Mouse (Mus musculus): Measurements from ENCODE around the gene Mief2. TPM values are rescaled to one million over a fixed set of nuclear protein-coding genes. Genes with fewer than 3 reads are reported as not detected.

Gene Mief2
- polyA plus RNA-seq, 1 experiment from 2014 or later = 14.4 TPM

GRCm38 (mm10) chr11:60777801-60778370, 49.7 kb downstream of the Mief2 start:
- 21% methylated on average over 16 of the region's 16 CpGs for WGBS (ENCODE audit: insufficient replicate concordance)

DNA sequence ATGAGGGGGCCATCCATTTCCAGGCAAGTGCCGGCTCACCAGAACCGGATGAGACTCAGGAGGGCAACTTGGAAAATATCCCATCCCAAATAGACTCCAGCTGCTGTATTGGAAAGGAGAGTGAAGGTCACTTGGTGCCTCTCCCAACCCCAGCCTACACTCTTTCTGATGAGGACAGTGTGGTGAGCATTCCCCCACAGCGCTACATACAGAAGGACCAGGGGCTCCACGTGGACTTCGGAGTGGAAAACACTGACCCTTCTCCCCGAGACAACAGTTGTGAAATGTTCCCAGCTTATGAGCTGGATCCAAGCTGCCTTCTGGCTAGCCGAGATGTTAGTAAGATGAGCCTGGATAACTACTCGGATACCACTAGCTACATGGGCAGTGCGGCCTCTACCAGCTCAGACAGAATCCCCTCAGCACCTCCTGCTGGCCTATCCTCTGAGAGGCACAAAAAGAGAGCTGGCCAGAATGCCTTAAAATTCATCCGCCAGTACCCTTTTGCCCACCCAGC, 51.5 kb downstream of the Mief2 start:
- Histone ChIP-seq H3K4me3 (ENCODE audit: low read depth, low read length) (0 out of 2 replicates have a peak overlapping the region, but pooled peaks have one; percentile 10), H3K27me3 (ENCODE audit: control insufficient read depth, insufficient read depth, low read length) (no peaks in the 10 kb centered on the region), H3K27ac (ENCODE audit: low read depth, low read length) (no peak overlapping the region), H3K4me1 (ENCODE audit: control insufficient read depth, insufficient read depth, low read length) (peaks cover 53% of the 10 kb centered on the region), H3K9me3 (replicated peaks; ENCODE audit: control insufficient read depth, low read length) (no peaks in the 10 kb centered on the region), H3K36me3 (ENCODE audit: control insufficient read depth, insufficient read depth, low read length) (peaks cover 8% of the 10 kb centered on the region), H3K9ac (ENCODE audit: low read depth, low read length) (peak overlapping the region; percentile 44; the same call in 1 of the 2 replicates), H3K4me2 (peak overlapping the region; percentile 58)
- ATAC-seq (replicated peaks; ENCODE audit: insufficient number of reproducible peaks, low FRiP score, low TSS enrichment) = no peak
- 87% methylated on average over 10 of the region's 10 CpGs for WGBS (ENCODE audit: insufficient replicate concordance)

More at GRCm38 (mm10) chr11:60777801-60778370, 49.7 kb downstream of the Mief2 start:
- Histone ChIP-seq H3K4me2 (peak overlapping the region; percentile 78), H3K27ac (ENCODE audit: low read depth, low read length) (peak overlapping the region; percentile 84), H3K4me1 (ENCODE audit: control insufficient read depth, insufficient read depth, low read length) (peaks cover 53% of the 10 kb centered on the region), H3K9me3 (replicated peaks; ENCODE audit: control insufficient read depth, low read length) (no peaks in the 10 kb centered on the region), H3K9ac (ENCODE audit: low read depth, low read length) (peak overlapping the region; percentile 83), H3K36me3 (ENCODE audit: control insufficient read depth, insufficient read depth, low read length) (no peaks in the 10 kb centered on the region), H3K4me3 (ENCODE audit: low read depth, low read length) (peak overlapping the region; percentile 86), H3K27me3 (ENCODE audit: control insufficient read depth, insufficient read depth, low read length) (no peaks in the 10 kb centered on the region)
- ATAC-seq (replicated peaks; ENCODE audit: insufficient number of reproducible peaks, low FRiP score, low TSS enrichment) = no peak

Small RNA genes within 50 kb of the gene (microRNA-seq; reads per million reads assigned to microRNA genes)
- 2.2 reads per million, percentile 27 among the genes with 10 or more reads in this experiment for gene Mir5100 (ENCODE audit: borderline number of aligned reads)

Other genes starting within 250 kb of the Mief2 start
- 31.6 and 35.0 TPM in 2 replicates for gene Alkbh5, start 192.0 kb upstream of the Mief2 start, polyA plus RNA-seq (2014; fragmentation: Nextera tagmentation; extraction: Ambion mirVana)
- gene Llgl1, start 28.7 kb upstream of the Mief2 start, polyA plus RNA-seq (2014; fragmentation: Nextera tagmentation; extraction: Ambion mirVana) = 32.6 and 40.7 TPM in 2 replicates
- 63.6 and 79.5 TPM in 2 replicates for gene Flii, start 1.1 kb upstream of the Mief2 start, polyA plus RNA-seq (2014; fragmentation: Nextera tagmentation; extraction: Ambion mirVana)
- gene Top3a, start 49.0 kb downstream of the Mief2 start, polyA plus RNA-seq (2014; fragmentation: Nextera tagmentation; extraction: Ambion mirVana) = 10.5 and 13.1 TPM in 2 replicates
- gene Smcr8, start 49.1 kb downstream of the Mief2 start, polyA plus RNA-seq (2014; fragmentation: Nextera tagmentation; extraction: Ambion mirVana) = 6.0 and 6.1 TPM in 2 replicates
- 36.4 and 44.4 TPM in 2 replicates for gene Shmt1, start 83.3 kb downstream of the Mief2 start, polyA plus RNA-seq (2014; fragmentation: Nextera tagmentation; extraction: Ambion mirVana)
- gene Dhrs7b, start 102.2 kb downstream of the Mief2 start, polyA plus RNA-seq (2014; fragmentation: Nextera tagmentation; extraction: Ambion mirVana) = 31.8 and 33.9 TPM in 2 replicates
- 68.1 and 68.4 TPM in 2 replicates for gene Tmem11, start 150.9 kb downstream of the Mief2 start, polyA plus RNA-seq (2014; fragmentation: Nextera tagmentation; extraction: Ambion mirVana)
- gene Natd1, start 186.4 kb downstream of the Mief2 start, polyA plus RNA-seq (2014; fragmentation: Nextera tagmentation; extraction: Ambion mirVana) = 20.2 and 23.9 TPM in 2 replicates
- 74.6 and 77.9 TPM in 2 replicates for gene Map2k3, start 203.6 kb downstream of the Mief2 start, polyA plus RNA-seq (2014; fragmentation: Nextera tagmentation; extraction: Ambion mirVana)

Measured in heart, embryonic 11.5 days (tissue).